Mouse (Mus musculus): ENCODE results near the gene Rapgef5. TPM values are rescaled to one million over a fixed set of nuclear protein-coding genes. Genes with fewer than 3 reads are reported as not detected.

The Rapgef5 gene
- total and polyA plus RNA-seq, 3 experiments, result 4.2 to 6.8 (median 4.8) TPM

- no peaks in the 10 kb centered on the region for H3K27me3 ChIP-seq (replicated peaks)
- no peak overlapping the region for H3K9ac ChIP-seq (ENCODE audit: insufficient read depth, low read depth)
- no peak for DNase-seq (ENCODE audit: extremely low read depth)
- H3K36me3 ChIP-seq (replicated peaks in 1 of 2; ENCODE audit: control insufficient read depth in 1 of 2, insufficient read depth in 1 of 2, low read length in 1 of 2), result peaks cover 0 to 5% of the 10 kb centered on the region in 2 experiments
- no peak overlapping the region for H3K4me3 ChIP-seq (replicated peaks in 1 of 3; ENCODE audit: low read depth in 2 of 3, low read length in 2 of 3, poor library complexity in 1 of 3)
- H3K27ac ChIP-seq (ENCODE audit: insufficient read depth, low read depth), result no peak overlapping the region
- H3K79me2 ChIP-seq (replicated peaks; ENCODE audit: control insufficient read depth, extremely low read depth, insufficient read depth, poor library complexity, severe bottlenecking), result no peaks in the 10 kb centered on the region
- TF ChIP-seq ZNF384 (IDR thresholded peaks at IDR 0.05; ENCODE audit: low read depth, low read length) (no peak), KAT2A (IDR thresholded peaks at IDR 0.05; ENCODE audit: insufficient replicate concordance, low read length) (no peak), ZC3H11A (IDR thresholded peaks at IDR 0.05; ENCODE audit: low read depth, low read length) (no peak), JUN (IDR thresholded peaks at IDR 0.05; ENCODE audit: insufficient read depth, low read depth, low read length) (no peak), MAX (IDR thresholded peaks at IDR 0.05; ENCODE audit: low read length) (no peak), POLR2A (IDR thresholded peaks at IDR 0.05; ENCODE audit: low read depth, low read length) (no peak), ETS1 (conservative IDR thresholded peaks at IDR 0.05; ENCODE audit: low read depth, low read length) (no peak), NELFE (IDR thresholded peaks at IDR 0.05; ENCODE audit: low read depth, low read length) (no peak)
- in situ Hi-C loops (cut with MboI; ENCODE audit: low pct_ligation_motif_present, low pct_unique_long_range_greater_than_20kb, low sequenced_read_pairs), result no loop called here
- no peaks in the 10 kb centered on the region for H3K4me1 ChIP-seq (ENCODE audit: control insufficient read depth in 1 of 2, insufficient read depth in 2 of 2)
- H3K9me3 ChIP-seq (replicated peaks; ENCODE audit: low read length), result peaks cover 3% of the 10 kb centered on the region
- dilution Hi-C loops (cut with MboI; ENCODE audit: extremely low pct_ligation_motif_present, extremely low pct_unique_long_range_greater_than_20kb, low sequenced_read_pairs), result no loop called here
- no peak overlapping the region for H3K4me2 ChIP-seq (ENCODE audit: insufficient read depth, low read depth, poor library complexity, severe bottlenecking)
These were observed 81.9 kb downstream of the Rapgef5 start for GRCm38 (mm10) chr12:117598190-117598589.

GRCm38 (mm10) chr12:117605966-117606365 is 89.7 kb downstream of the Rapgef5 start:
- Histone ChIP-seq H3K9ac (ENCODE audit: insufficient read depth, low read depth) (no peak overlapping the region), H3K4me2 (ENCODE audit: insufficient read depth, low read depth, poor library complexity, severe bottlenecking) (no peak overlapping the region), H3K4me1 (ENCODE audit: control insufficient read depth in 1 of 2, insufficient read depth in 2 of 2) (peaks cover 0 to 8% of the 10 kb centered on the region in 2 experiments; a peak in 1 of 4 replicates), H3K79me2 (replicated peaks; ENCODE audit: control insufficient read depth, extremely low read depth, insufficient read depth, poor library complexity, severe bottlenecking) (no peaks in the 10 kb centered on the region), H3K27ac (ENCODE audit: insufficient read depth, low read depth) (no peak overlapping the region), H3K9me3 (replicated peaks; ENCODE audit: low read length) (no peaks in the 10 kb centered on the region), H3K4me3 (replicated peaks in 1 of 3; ENCODE audit: low read depth in 2 of 3, low read length in 2 of 3, poor library complexity in 1 of 3) (no peak overlapping the region), H3K36me3 (replicated peaks in 1 of 2; ENCODE audit: control insufficient read depth in 1 of 2, insufficient read depth in 1 of 2, low read length in 1 of 2) (peaks cover 0 to 8% of the 10 kb centered on the region in 2 experiments), H3K27me3 (replicated peaks) (no peaks in the 10 kb centered on the region)
- in situ Hi-C loops (cut with MboI; ENCODE audit: low pct_ligation_motif_present, low pct_unique_long_range_greater_than_20kb, low sequenced_read_pairs) (no loop called here), dilution Hi-C loops (cut with MboI; ENCODE audit: extremely low pct_ligation_motif_present, extremely low pct_unique_long_range_greater_than_20kb, low sequenced_read_pairs) (no loop called here)
- DNase-seq (ENCODE audit: extremely low read depth), result no peak
- TF ChIP-seq UBTF (IDR thresholded peaks at IDR 0.05; ENCODE audit: low read depth, low read length) (no peak), RCOR1 (conservative IDR thresholded peaks at IDR 0.05; ENCODE audit: low read depth, low read length) (no peak), JUND (conservative IDR thresholded peaks at IDR 0.05; ENCODE audit: low read depth, low read length) (no peak), NRF1 (IDR thresholded peaks at IDR 0.05; ENCODE audit: low read depth, low read length) (no peak), JUN (IDR thresholded peaks at IDR 0.05; ENCODE audit: insufficient read depth, low read depth, low read length) (no peak), USF1 (IDR thresholded peaks at IDR 0.05; ENCODE audit: low read depth, low read length) (no peak), MAX (IDR thresholded peaks at IDR 0.05; ENCODE audit: low read length) (no peak), SIN3A (IDR thresholded peaks at IDR 0.05; ENCODE audit: low read length) (no peak)

GRCm38 (mm10) chr12:117612715-117613114 is 96.4 kb downstream of the Rapgef5 start:
- DNase-seq (ENCODE audit: extremely low read depth), result no peak
- Histone ChIP-seq H3K9ac (ENCODE audit: insufficient read depth, low read depth) (no peak overlapping the region), H3K27ac (ENCODE audit: insufficient read depth, low read depth) (no peak overlapping the region), H3K4me1 (ENCODE audit: control insufficient read depth in 1 of 2, insufficient read depth in 2 of 2) (peaks cover 0 to 8% of the 10 kb centered on the region in 2 experiments; a peak in 1 of 4 replicates), H3K9me3 (replicated peaks; ENCODE audit: low read length) (no peaks in the 10 kb centered on the region), H3K36me3 (replicated peaks in 1 of 2; ENCODE audit: control insufficient read depth in 1 of 2, insufficient read depth in 1 of 2, low read length in 1 of 2) (peaks cover 0 to 2% of the 10 kb centered on the region in 2 experiments), H3K27me3 (replicated peaks) (no peaks in the 10 kb centered on the region), H3K4me2 (ENCODE audit: insufficient read depth, low read depth, poor library complexity, severe bottlenecking) (no peak overlapping the region), H3K79me2 (replicated peaks; ENCODE audit: control insufficient read depth, extremely low read depth, insufficient read depth, poor library complexity, severe bottlenecking) (no peaks in the 10 kb centered on the region), H3K4me3 (replicated peaks in 1 of 3; ENCODE audit: low read depth in 2 of 3, low read length in 2 of 3, poor library complexity in 1 of 3) (no peak overlapping the region)
- TF ChIP-seq ZNF384 (IDR thresholded peaks at IDR 0.05; ENCODE audit: low read depth, low read length), result no peak
- TF ChIP-seq UBTF (IDR thresholded peaks at IDR 0.05; ENCODE audit: low read depth, low read length), result no peak
- no peak for TF ChIP-seq ETS1 (conservative IDR thresholded peaks at IDR 0.05; ENCODE audit: low read depth, low read length)
- no peak for TF ChIP-seq IRF4 (IDR thresholded peaks at IDR 0.05; ENCODE audit: low read depth, low read length)
- no peak for TF ChIP-seq HCFC1 (IDR thresholded peaks at IDR 0.05; ENCODE audit: low read depth, low read length)
- no peak for TF ChIP-seq JUND (conservative IDR thresholded peaks at IDR 0.05; ENCODE audit: low read depth, low read length)
- in situ Hi-C loops (cut with MboI; ENCODE audit: low pct_ligation_motif_present, low pct_unique_long_range_greater_than_20kb, low sequenced_read_pairs) (no loop called here), dilution Hi-C loops (cut with MboI; ENCODE audit: extremely low pct_ligation_motif_present, extremely low pct_unique_long_range_greater_than_20kb, low sequenced_read_pairs) (no loop called here)

Measured in CH12.LX (cell line).